Mouse (Mus musculus) liver, adult 2 months (tissue): Measurements from ENCODE around the gene Tmem117.

ENCODE experiments used
- CTCF ChIP-seq: fragments of 200-500 bp; IDR thresholded peaks from 2 replicates; pipeline ENCODE4 v1.5.1; 2011; ENCODE audit warnings: low read depth, low read length, control low read depth
- POLR2A ChIP-seq: fragments of 200-500 bp; IDR thresholded peaks from 2 replicates; pipeline ENCODE4 v1.6.1; 2011; ENCODE audit warnings: low read length, control low read depth; ENCODE audit not compliant: insufficient read depth; ENCODE audit errors: extremely low read depth

GRCm38 (mm10) chr15:94646012-94646411 lies 17.0 kb downstream of the Tmem117 start:
- no peak for TF ChIP-seq CTCF
- TF ChIP-seq POLR2A: no peak
